Mouse (Mus musculus) heart, embryonic 13.5 days (tissue): ENCODE data around the gene Map3k10. TPM values are rescaled to one million over a fixed set of nuclear protein-coding genes. Genes with fewer than 3 reads are reported as not detected.
A peak's percentile ranks its signal among the peaks of the same experiment; 100 is the strongest.

Source experiments
- ATAC-seq: fragments of 200-750 bp; cut with Nextera tagmentation; 2 replicates; pipeline ENCODE4 v1.8.0; 2017; ENCODE audit warnings: moderate TSS enrichment; ENCODE audit not compliant: insufficient number of reproducible peaks, low FRiP score, low TSS enrichment; ENCODE audit errors: extremely low read depth
- H3K27ac ChIP-seq: fragments of 300-500 bp; sonication (generic); replicated peaks from 2 replicates; pipeline ENCODE4 v1.5.1; 2015; ENCODE audit warnings: moderate library complexity, mild to moderate bottlenecking, inconsistent platforms
- H3K27me3 ChIP-seq: fragments of 300-500 bp; sonication (generic); replicated peaks from 2 replicates; pipeline ENCODE4 v1.6.1; 2015; ENCODE audit warnings: mild to moderate bottlenecking, inconsistent platforms
- H3K36me3 ChIP-seq: fragments of 300-500 bp; sonication (generic); 2 replicates; pipeline ENCODE4 v1.6.1; 2015; ENCODE audit warnings: mild to moderate bottlenecking, inconsistent platforms
- H3K4me1 ChIP-seq: fragments of 300-500 bp; sonication (generic); 2 replicates; pipeline ENCODE4 v1.6.1; 2015; ENCODE audit warnings: inconsistent platforms
- H3K4me2 ChIP-seq: fragments of 300-500 bp; sonication (generic); 2 replicates; pipeline ENCODE4 v1.6.1; 2015; ENCODE audit warnings: inconsistent platforms, mild to moderate bottlenecking, moderate library complexity
- H3K4me3 ChIP-seq: fragments of 300-500 bp; sonication (generic); 2 replicates; pipeline ENCODE4 v1.5.1; 2015; ENCODE audit warnings: moderate library complexity, mild to moderate bottlenecking, inconsistent platforms
- H3K9ac ChIP-seq: fragments of 300-500 bp; sonication (generic); 2 replicates; pipeline ENCODE4 v1.6.1; 2015; ENCODE audit warnings: inconsistent platforms, mild to moderate bottlenecking, moderate library complexity
- H3K9me3 ChIP-seq: fragments of 300-500 bp; sonication (generic); 2 replicates; pipeline ENCODE4 v1.6.1; 2016; ENCODE audit warnings: inconsistent platforms
- WGBS: fragments of 180-500 bp; shearing (Covaris S2); methylation state at CpG from one replicate; pipeline ENCODE4 v1.1.7; 2015; ENCODE audit warnings: mixed read lengths; 5-methylcytosine and 5-hydroxymethylcytosine counted together
- polyA plus RNA-seq: library from polyadenylated mRNA; unstranded; fragments of >200 nt; fragmentation: Nextera tagmentation; extraction: Ambion mirVana; gene quantifications from 2 replicates; pipeline ENCODE4 v1.2.1, GENCODE M21; 2015

Map3k10 gene
- polyA plus RNA-seq, 1 experiment from 2014 or later, result 3.7 TPM

GRCm38 (mm10) chr7:27628190-27628589, 46.2 kb downstream of the Map3k10 start:
- 87% methylated on average over 6 of the region's 6 CpGs for WGBS
- Histone ChIP-seq H3K36me3 (peaks cover 96% of the 10 kb centered on the region), H3K4me1 (0 out of 2 replicates have a peak, but pooled peaks cover 4% of the 10 kb centered on the region), H3K4me2 (no peak overlapping the region), H3K4me3 (no peak overlapping the region), H3K9ac (no peak overlapping the region), H3K27me3 (no peaks in the 10 kb centered on the region), H3K27ac (no peak overlapping the region), H3K9me3 (no peaks in the 10 kb centered on the region)
- ATAC-seq, result no peak

- H3K4me3 ChIP-seq, result no peak overlapping the region
- no peak overlapping the region for H3K9ac ChIP-seq
- H3K4me1 ChIP-seq, result 0 out of 2 replicates have a peak, but pooled peaks cover 4% of the 10 kb centered on the region
- no peak for ATAC-seq
- no peaks in the 10 kb centered on the region for H3K9me3 ChIP-seq
- no peak overlapping the region for H3K27ac ChIP-seq
- peaks cover 96% of the 10 kb centered on the region for H3K36me3 ChIP-seq
- WGBS, result 84% methylated on average over 7 of the region's 7 CpGs
- no peak overlapping the region for H3K4me2 ChIP-seq
- no peaks in the 10 kb centered on the region for H3K27me3 ChIP-seq
These were observed 46.7 kb downstream of the Map3k10 start for GRCm38 (mm10) chr7:27627707-27628106.

GRCm38 (mm10) chr7:27624967-27625366, 49.4 kb downstream of the Map3k10 start:
- Histone ChIP-seq H3K4me1 (0 out of 2 replicates have a peak, but pooled peaks cover 4% of the 10 kb centered on the region), H3K27me3 (no peaks in the 10 kb centered on the region), H3K4me2 (no peak overlapping the region), H3K4me3 (no peak overlapping the region), H3K36me3 (peaks cover 98% of the 10 kb centered on the region), H3K9ac (no peak overlapping the region), H3K9me3 (no peaks in the 10 kb centered on the region), H3K27ac (no peak overlapping the region)
- ATAC-seq, result no peak

- no peaks in the 10 kb centered on the region for H3K4me1 ChIP-seq
- no peaks in the 10 kb centered on the region for H3K27me3 ChIP-seq
These were observed 52.2 kb downstream of the Map3k10 start for GRCm38 (mm10) chr7:27622234-27622633.

GRCm38 (mm10) chr7:27621028-27621427, 53.4 kb downstream of the Map3k10 start:
- no peak for ATAC-seq
- no peaks in the 10 kb centered on the region for H3K4me1 ChIP-seq
- no peak overlapping the region for H3K27ac ChIP-seq
- H3K27me3 ChIP-seq, result no peaks in the 10 kb centered on the region
- WGBS, result 75% methylated on average over 6 of the region's 6 CpGs
- peaks cover 98% of the 10 kb centered on the region for H3K36me3 ChIP-seq
- H3K4me2 ChIP-seq, result no peak overlapping the region
- no peak overlapping the region for H3K9ac ChIP-seq
- no peaks in the 10 kb centered on the region for H3K9me3 ChIP-seq
- no peak overlapping the region for H3K4me3 ChIP-seq

More at GRCm38 (mm10) chr7:27622234-27622633, 52.2 kb downstream of the Map3k10 start:
- Histone ChIP-seq H3K9ac (no peak overlapping the region), H3K9me3 (no peaks in the 10 kb centered on the region), H3K36me3 (peaks cover 98% of the 10 kb centered on the region), H3K4me3 (no peak overlapping the region), H3K27ac (no peak overlapping the region), H3K4me2 (no peak overlapping the region)
- ATAC-seq, result no peak
- WGBS, result 82% methylated on average over 1 of the region's 1 CpGs

GRCm38 (mm10) chr7:27613751-27614499, 60.5 kb downstream of the Map3k10 start:
- Histone ChIP-seq H3K4me1 (peaks cover 31% of the 10 kb centered on the region), H3K27me3 (no peaks in the 10 kb centered on the region), H3K9me3 (no peaks in the 10 kb centered on the region), H3K27ac (no peak overlapping the region), H3K4me2 (no peak overlapping the region), H3K36me3 (peaks cover 63% of the 10 kb centered on the region), H3K4me3 (no peak overlapping the region), H3K9ac (no peak overlapping the region)
- no peak for ATAC-seq
- 79% methylated on average over 8 of the region's 8 CpGs for WGBS

GRCm38 (mm10) chr7:27612940-27613339, 61.5 kb downstream of the Map3k10 start:
- no peak overlapping the region for H3K9ac ChIP-seq
- WGBS, result 62% methylated on average over 4 of the region's 4 CpGs

GRCm38 (mm10) chr7:27610871-27611270, 63.5 kb downstream of the Map3k10 start:
- Histone ChIP-seq H3K27me3 (no peaks in the 10 kb centered on the region), H3K27ac (no peak overlapping the region), H3K9ac (no peak overlapping the region), H3K36me3 (peaks cover 38% of the 10 kb centered on the region), H3K4me1 (peaks cover 61% of the 10 kb centered on the region), H3K9me3 (no peaks in the 10 kb centered on the region), H3K4me3 (no peak overlapping the region), H3K4me2 (no peak overlapping the region)
- no peak for ATAC-seq
- WGBS, result 85% methylated on average over 5 of the region's 5 CpGs

More at GRCm38 (mm10) chr7:27612940-27613339, 61.5 kb downstream of the Map3k10 start:
- H3K27ac ChIP-seq, result no peak overlapping the region
- peaks cover 41% of the 10 kb centered on the region for H3K4me1 ChIP-seq
- ATAC-seq, result no peak
- H3K36me3 ChIP-seq, result peaks cover 58% of the 10 kb centered on the region
- no peaks in the 10 kb centered on the region for H3K9me3 ChIP-seq
- no peak overlapping the region for H3K4me3 ChIP-seq
- H3K4me2 ChIP-seq, result no peak overlapping the region
- H3K27me3 ChIP-seq, result no peaks in the 10 kb centered on the region

GRCm38 (mm10) chr7:27610370-27610769, 64.0 kb downstream of the Map3k10 start:
- Histone ChIP-seq H3K4me2 (no peak overlapping the region), H3K9me3 (no peaks in the 10 kb centered on the region), H3K4me1 (peaks cover 66% of the 10 kb centered on the region), H3K9ac (no peak overlapping the region), H3K27me3 (no peaks in the 10 kb centered on the region), H3K4me3 (no peak overlapping the region), H3K27ac (no peak overlapping the region), H3K36me3 (peaks cover 34% of the 10 kb centered on the region)
- WGBS, result 94% methylated on average over 3 of the region's 3 CpGs
- ATAC-seq, result no peak

- no peaks in the 10 kb centered on the region for H3K9me3 ChIP-seq
- ATAC-seq, result no peak
- H3K4me2 ChIP-seq, result no peak overlapping the region
- no peaks in the 10 kb centered on the region for H3K27me3 ChIP-seq
- H3K27ac ChIP-seq, result peak overlapping the region; percentile 53
- peak overlapping the region; percentile 10; the same call in 1 of the 2 replicates for H3K9ac ChIP-seq
- peaks cover 73% of the 10 kb centered on the region for H3K4me1 ChIP-seq
- no peak overlapping the region for H3K4me3 ChIP-seq
- peaks cover 34% of the 10 kb centered on the region for H3K36me3 ChIP-seq
- 22% methylated on average over 2 of the region's 2 CpGs for WGBS
These were observed 64.7 kb downstream of the Map3k10 start for GRCm38 (mm10) chr7:27609688-27610087.

GRCm38 (mm10) chr7:27609285-27609684, 65.1 kb downstream of the Map3k10 start:
- Histone ChIP-seq H3K4me3 (no peak overlapping the region), H3K36me3 (peaks cover 34% of the 10 kb centered on the region), H3K9me3 (no peaks in the 10 kb centered on the region), H3K27ac (peak overlapping the region; percentile 53), H3K9ac (peak overlapping the region; percentile 59), H3K4me2 (no peak overlapping the region), H3K4me1 (peaks cover 76% of the 10 kb centered on the region), H3K27me3 (no peaks in the 10 kb centered on the region)
- WGBS, result 28% methylated on average over 4 of the region's 4 CpGs
- ATAC-seq, result no peak

GRCm38 (mm10) chr7:27608130-27608529, 66.3 kb downstream of the Map3k10 start:
- Histone ChIP-seq H3K4me1 (peaks cover 79% of the 10 kb centered on the region), H3K4me2 (no peak overlapping the region), H3K36me3 (peaks cover 34% of the 10 kb centered on the region), H3K9me3 (no peaks in the 10 kb centered on the region), H3K27ac (peak overlapping the region; percentile 52), H3K4me3 (no peak overlapping the region), H3K9ac (peak overlapping the region; percentile 58; the same call in 1 of the 2 replicates), H3K27me3 (no peaks in the 10 kb centered on the region)
- 85% methylated on average over 3 of the region's 3 CpGs for WGBS
- no peak for ATAC-seq
